Mouse (Mus musculus): ENCODE measurements around the gene Trabd2b. TPM values are rescaled to one million over a fixed set of nuclear protein-coding genes. Genes with fewer than 3 reads are reported as not detected.

Trabd2b gene
- polyA plus RNA-seq, 1 experiment, result 6.7 TPM

DNA sequence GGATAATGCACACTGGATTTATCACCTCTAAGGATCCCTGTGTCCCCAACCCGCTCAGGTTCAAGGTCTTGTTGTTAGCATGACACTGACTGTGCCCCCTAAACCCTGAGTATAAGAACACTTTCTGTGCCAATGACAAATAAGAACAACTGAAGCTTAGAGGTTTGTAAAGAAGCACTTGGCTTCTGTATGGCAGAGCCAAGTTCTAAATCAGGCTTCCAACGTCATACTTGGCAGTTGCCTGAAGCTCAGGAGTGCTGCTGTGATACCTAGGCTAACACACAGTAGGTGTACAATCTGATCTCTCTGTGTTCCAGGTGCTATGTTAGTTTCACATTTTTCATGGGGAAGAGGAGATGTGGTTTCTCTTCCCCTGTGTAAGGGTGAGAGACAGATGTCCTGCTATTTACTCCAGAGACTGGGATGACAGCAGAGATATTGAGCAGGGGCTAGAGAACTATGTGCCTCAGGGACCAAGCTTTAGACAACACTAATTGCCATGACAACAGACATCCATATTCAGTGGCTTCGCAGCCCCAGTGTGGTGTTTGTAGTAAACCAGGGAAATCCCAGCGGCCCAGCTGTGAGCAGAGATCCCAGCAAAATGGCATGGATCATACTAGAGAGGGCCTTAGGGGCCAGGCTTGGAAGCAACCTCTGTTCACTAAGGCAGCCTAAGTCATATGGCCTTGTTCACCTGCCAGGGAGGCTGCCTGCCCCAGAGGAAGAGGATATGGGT, 89.3 kb downstream of the Trabd2b start:
- 57% methylated on average over 4 of the region's 4 CpGs for WGBS
- no peak overlapping the region for H3K4me3 ChIP-seq (replicated peaks; ENCODE audit: extremely low read depth, low read depth, low read length)
- TF ChIP-seq CTCF (IDR thresholded peaks at IDR 0.05; ENCODE audit: insufficient read depth, low read length) (no peak), POLR2A (IDR thresholded peaks at IDR 0.05; ENCODE audit: borderline replicate concordance, extremely low read depth, low read depth, low read length) (no peak)
- no peak for DNase-seq
- H3K4me1 ChIP-seq (ENCODE audit: control insufficient read depth, insufficient read depth, low read length), result no peaks in the 10 kb centered on the region

DNA sequence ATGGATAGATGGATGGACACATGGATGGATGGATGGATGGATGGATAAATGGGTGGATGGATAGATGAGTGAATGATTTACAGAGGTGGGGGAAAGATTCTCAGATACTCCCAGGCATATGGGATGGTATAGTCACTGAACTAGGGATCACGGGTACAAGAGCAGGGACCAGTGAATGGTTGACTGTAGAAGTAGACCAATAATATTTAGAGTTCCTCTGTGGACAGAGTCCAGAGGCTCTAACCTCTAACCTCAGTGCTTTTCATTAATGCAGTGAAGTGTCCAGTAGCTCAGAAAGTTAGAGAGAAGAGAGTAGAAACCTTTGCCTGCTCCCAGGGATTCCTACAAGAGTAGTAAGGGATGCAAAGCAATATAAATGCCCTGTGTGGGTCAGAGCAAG, 93.1 kb downstream of the Trabd2b start:
- no peak overlapping the region for H3K4me3 ChIP-seq (replicated peaks; ENCODE audit: extremely low read depth, low read depth, low read length)
- no peaks in the 10 kb centered on the region for H3K4me1 ChIP-seq (ENCODE audit: control insufficient read depth, insufficient read depth, low read length)
- 70% methylated on average over 1 of the region's 1 CpGs for WGBS
- no peak for TF ChIP-seq POLR2A (IDR thresholded peaks at IDR 0.05; ENCODE audit: borderline replicate concordance, extremely low read depth, low read depth, low read length)
- TF ChIP-seq CTCF (IDR thresholded peaks at IDR 0.05; ENCODE audit: insufficient read depth, low read length), result no peak
- no peak for DNase-seq

DNA sequence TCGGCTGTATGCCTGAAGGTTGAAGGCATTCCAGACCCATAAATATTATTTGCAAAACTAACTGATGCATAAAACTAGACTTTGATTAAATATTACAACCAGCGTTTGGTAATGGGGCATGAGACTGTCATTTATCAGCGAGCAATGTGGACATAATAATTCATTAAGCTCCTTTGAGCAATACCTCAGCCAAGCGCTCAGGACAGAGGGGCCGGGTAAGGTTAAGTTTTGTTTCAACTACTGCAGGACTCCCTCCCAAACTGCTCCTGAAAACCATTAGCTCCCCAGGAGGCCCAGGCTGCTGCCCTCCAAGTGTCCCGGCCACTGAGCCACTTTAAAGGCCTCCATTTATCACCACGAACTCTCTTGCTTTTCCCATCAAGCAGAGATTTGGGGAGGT, 93.8 kb downstream of the Trabd2b start:
- TF ChIP-seq CTCF (IDR thresholded peaks at IDR 0.05; ENCODE audit: insufficient read depth, low read length), result no peak
- no peak for TF ChIP-seq POLR2A (IDR thresholded peaks at IDR 0.05; ENCODE audit: borderline replicate concordance, extremely low read depth, low read depth, low read length)
- WGBS, result 73% methylated on average over 7 of the region's 7 CpGs
- Histone ChIP-seq H3K4me1 (ENCODE audit: control insufficient read depth, insufficient read depth, low read length) (no peaks in the 10 kb centered on the region), H3K4me3 (replicated peaks; ENCODE audit: extremely low read depth, low read depth, low read length) (no peak overlapping the region)
- no peak for DNase-seq

DNA sequence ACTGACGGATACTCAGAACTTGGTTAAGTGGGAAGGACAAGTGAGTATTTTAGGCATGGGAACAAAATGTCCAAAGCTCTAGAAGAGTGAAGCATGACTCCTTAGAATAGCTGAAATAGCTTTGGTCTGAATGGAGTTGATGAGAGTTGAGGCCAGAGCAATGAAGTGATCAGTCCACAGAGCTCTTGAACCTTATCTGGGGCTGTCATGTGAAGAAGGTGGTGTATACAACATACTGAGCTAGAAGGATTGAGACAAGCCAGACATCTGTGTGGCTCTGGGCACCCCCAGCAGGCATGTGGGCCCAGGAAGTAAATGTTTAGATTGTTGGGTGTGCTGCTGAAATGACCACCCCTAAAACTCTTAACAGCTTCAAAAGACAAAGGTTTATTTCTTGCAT, 94.5 kb downstream of the Trabd2b start:
- DNase-seq, result no peak
- 60% methylated on average over 1 of the region's 1 CpGs for WGBS
- no peaks in the 10 kb centered on the region for H3K4me1 ChIP-seq (ENCODE audit: control insufficient read depth, insufficient read depth, low read length)
- no peak overlapping the region for H3K4me3 ChIP-seq (replicated peaks; ENCODE audit: extremely low read depth, low read depth, low read length)
- TF ChIP-seq POLR2A (IDR thresholded peaks at IDR 0.05; ENCODE audit: borderline replicate concordance, extremely low read depth, low read depth, low read length), result no peak
- no peak for TF ChIP-seq CTCF (IDR thresholded peaks at IDR 0.05; ENCODE audit: insufficient read depth, low read length)

DNA sequence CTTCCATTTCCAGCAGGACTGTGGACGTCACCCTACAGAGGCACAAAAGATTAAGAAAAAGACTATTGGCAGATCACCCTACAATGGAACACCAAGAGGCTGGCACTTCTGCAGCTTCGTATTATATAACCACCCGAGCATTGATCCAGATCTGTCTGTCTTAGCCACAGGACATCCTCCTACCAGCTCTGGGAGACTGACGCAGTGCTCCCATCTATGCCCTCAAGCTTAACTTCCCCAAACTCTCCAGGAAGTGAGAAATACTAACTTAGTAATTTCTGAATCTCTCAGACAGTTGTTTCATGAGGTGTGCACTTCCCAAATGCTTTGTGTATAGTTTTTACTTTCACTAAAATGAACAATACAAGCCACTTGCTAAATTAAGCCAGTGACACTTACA, 95.1 kb downstream of the Trabd2b start:
- TF ChIP-seq POLR2A (IDR thresholded peaks at IDR 0.05; ENCODE audit: borderline replicate concordance, extremely low read depth, low read depth, low read length), result no peak
- no peak for TF ChIP-seq CTCF (IDR thresholded peaks at IDR 0.05; ENCODE audit: insufficient read depth, low read length)
- Histone ChIP-seq H3K4me1 (ENCODE audit: control insufficient read depth, insufficient read depth, low read length) (no peaks in the 10 kb centered on the region), H3K4me3 (replicated peaks; ENCODE audit: extremely low read depth, low read depth, low read length) (no peak overlapping the region)
- no peak for DNase-seq
- WGBS, result 73% methylated on average over 4 of the region's 4 CpGs

DNA sequence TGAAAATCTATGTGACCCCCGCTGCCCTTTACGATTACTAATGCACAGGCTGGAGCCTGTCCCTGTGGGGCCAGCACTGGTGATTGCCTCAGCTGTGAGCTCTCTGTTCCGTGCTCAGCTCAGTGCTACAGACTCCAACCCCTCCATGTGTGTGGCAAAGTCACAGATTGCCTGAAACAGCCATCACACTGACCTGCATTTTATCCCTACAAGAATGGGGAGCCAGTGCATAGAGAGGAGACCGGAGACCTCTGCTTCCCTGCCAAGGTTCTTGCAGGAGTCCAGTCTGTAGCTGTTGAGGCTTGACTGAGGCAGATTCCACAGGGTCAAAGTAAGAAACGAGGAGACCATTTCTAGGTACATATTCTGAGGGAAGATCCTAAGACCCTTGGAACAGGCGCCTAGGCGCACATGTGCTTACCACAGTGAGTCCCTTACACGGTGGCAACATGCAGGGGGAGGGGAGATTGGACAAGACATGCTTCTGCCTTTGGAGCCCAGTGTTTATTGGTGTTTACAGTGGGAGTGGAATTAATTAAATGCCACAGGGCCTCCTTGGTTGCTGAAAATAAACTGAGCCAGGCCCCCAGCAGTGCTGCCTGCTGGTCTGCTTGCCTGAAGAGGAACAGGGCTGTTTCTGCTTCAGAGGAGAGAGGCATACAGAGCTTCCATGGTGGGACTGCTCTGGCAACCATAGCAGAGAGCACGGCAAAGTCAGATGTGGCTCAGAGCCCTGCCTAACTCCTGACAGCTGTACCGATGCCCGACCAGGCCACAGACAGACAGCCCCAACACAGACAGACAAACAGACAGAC, 97.9 kb downstream of the Trabd2b start:
- no peaks in the 10 kb centered on the region for H3K4me1 ChIP-seq (ENCODE audit: control insufficient read depth, insufficient read depth, low read length)
- no peak for DNase-seq
- no peak overlapping the region for H3K4me3 ChIP-seq (replicated peaks; ENCODE audit: extremely low read depth, low read depth, low read length)
- WGBS, result 58% methylated on average over 11 of the region's 11 CpGs
- no peak for TF ChIP-seq CTCF (IDR thresholded peaks at IDR 0.05; ENCODE audit: insufficient read depth, low read length)
- no peak for TF ChIP-seq POLR2A (IDR thresholded peaks at IDR 0.05; ENCODE audit: borderline replicate concordance, extremely low read depth, low read depth, low read length)

DNA sequence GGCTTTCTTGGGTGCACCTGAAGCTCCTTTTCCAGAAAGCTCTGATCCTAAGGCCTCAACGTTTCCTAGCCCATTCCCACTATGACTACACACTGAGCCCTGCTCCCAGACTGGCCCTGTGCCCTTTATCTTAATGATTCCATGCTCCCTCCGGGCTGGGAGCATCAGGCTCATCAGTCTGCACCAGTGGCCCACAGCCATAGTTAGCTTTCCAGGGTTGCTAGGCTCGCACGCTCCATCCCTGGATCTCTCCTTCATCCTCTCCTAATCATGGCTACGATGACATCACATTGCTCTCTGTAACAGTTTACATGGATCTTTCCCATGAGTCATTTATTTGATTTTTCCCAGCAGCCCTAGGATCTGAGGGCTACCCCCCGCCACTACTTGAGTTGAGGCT, 103.1 kb downstream of the Trabd2b start:
- Histone ChIP-seq H3K4me1 (ENCODE audit: control insufficient read depth, insufficient read depth, low read length) (no peaks in the 10 kb centered on the region), H3K4me3 (replicated peaks; ENCODE audit: extremely low read depth, low read depth, low read length) (no peak overlapping the region)
- DNase-seq, result no peak
- TF ChIP-seq CTCF (IDR thresholded peaks at IDR 0.05; ENCODE audit: insufficient read depth, low read length) (no peak), POLR2A (IDR thresholded peaks at IDR 0.05; ENCODE audit: borderline replicate concordance, extremely low read depth, low read depth, low read length) (no peak)
- 66% methylated on average over 6 of the region's 6 CpGs for WGBS

DNA sequence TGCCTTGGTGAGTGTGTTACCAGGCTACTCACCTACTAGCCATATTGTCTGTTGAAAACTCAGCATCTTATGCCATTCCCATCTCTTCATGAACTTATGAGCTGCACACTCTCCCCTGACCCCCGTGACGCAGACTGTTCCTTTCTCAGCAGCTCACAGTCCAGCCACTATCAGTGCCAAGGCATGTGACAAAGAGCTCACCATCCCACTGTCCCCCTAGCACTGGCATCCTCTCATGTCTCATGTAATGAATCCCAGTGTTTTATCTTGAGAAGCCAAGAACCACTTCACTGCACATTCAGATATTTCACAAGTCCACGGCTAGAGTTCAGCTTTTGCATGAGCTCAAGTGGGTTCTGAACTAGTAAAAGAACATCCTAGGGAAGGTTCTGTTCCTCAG, 105.1 kb downstream of the Trabd2b start:
- 0 out of 2 replicates have a peak, but pooled peaks cover 4% of the 10 kb centered on the region for H3K4me1 ChIP-seq (ENCODE audit: control insufficient read depth, insufficient read depth, low read length)

DNA sequence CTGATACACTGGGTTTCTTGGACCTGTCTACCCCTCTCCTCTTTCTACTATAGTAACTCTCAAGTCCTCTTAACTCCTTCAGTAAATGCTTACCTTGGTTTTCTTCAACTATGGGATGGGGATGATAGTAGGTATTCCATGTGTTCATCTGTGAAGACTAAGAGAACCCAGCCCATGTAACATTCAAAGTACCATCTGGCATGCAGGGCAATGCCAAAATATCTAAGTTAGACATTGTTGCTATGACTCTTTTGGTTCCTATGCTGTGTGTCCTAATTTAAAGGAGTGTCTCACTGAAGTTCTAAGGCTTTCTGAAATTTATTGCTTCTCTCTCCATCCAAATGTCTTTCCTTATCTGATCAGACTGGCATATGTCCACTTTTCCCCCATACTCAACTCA, 106.6 kb downstream of the Trabd2b start:
- Histone ChIP-seq H3K4me1 (ENCODE audit: control insufficient read depth, insufficient read depth, low read length) (0 out of 2 replicates have a peak, but pooled peaks cover 4% of the 10 kb centered on the region), H3K4me3 (replicated peaks; ENCODE audit: extremely low read depth, low read depth, low read length) (no peak overlapping the region)
- no peak for DNase-seq
- TF ChIP-seq POLR2A (IDR thresholded peaks at IDR 0.05; ENCODE audit: borderline replicate concordance, extremely low read depth, low read depth, low read length) (no peak), CTCF (IDR thresholded peaks at IDR 0.05; ENCODE audit: insufficient read depth, low read length) (no peak)

More for the DNA sequence above, 105.1 kb downstream of the Trabd2b start:
- TF ChIP-seq CTCF (IDR thresholded peaks at IDR 0.05; ENCODE audit: insufficient read depth, low read length) (no peak), POLR2A (IDR thresholded peaks at IDR 0.05; ENCODE audit: borderline replicate concordance, extremely low read depth, low read depth, low read length) (no peak)
- no peak overlapping the region for H3K4me3 ChIP-seq (replicated peaks; ENCODE audit: extremely low read depth, low read depth, low read length)
- DNase-seq, result no peak
- WGBS, result 80% methylated on average over 3 of the region's 3 CpGs
